Mouse (Mus musculus): ENCODE measurements around the gene Sema4b. TPM values are rescaled to one million over a fixed set of nuclear protein-coding genes. Genes with fewer than 3 reads are reported as not detected.

The Sema4b gene
- total and polyA plus RNA-seq, 3 experiments, result 23.9 to 69.0 (median 26.5) TPM

GRCm38 (mm10) chr7:80241661-80242060 is 55.0 kb downstream of the Sema4b start:
- TF ChIP-seq POLR2AphosphoS5 (IDR thresholded peaks at IDR 0.05; ENCODE audit: insufficient replicate concordance, low read depth, low read length) (no peak), TAL1 (conservative IDR thresholded peaks at IDR 0.05; ENCODE audit: low read depth, low read length) (no peak), CTCF (IDR thresholded peaks at IDR 0.05; ENCODE audit: low read depth, low read length) (no peak), GATA1 (IDR thresholded peaks at IDR 0.05; ENCODE audit: borderline replicate concordance, low read length) (no peak), GATA2 (IDR thresholded peaks at IDR 0.05; ENCODE audit: borderline replicate concordance, low read depth, low read length) (no peak)
- ATAC-seq (ENCODE audit: extremely low read depth, insufficient number of reproducible peaks, low FRiP score, poor library complexity, severe bottlenecking) (no peak), DNase-seq (ENCODE audit: low spot score) (no peak)
- Histone ChIP-seq H3K4me3 (ENCODE audit: low read depth, low read length) (no peak overlapping the region), H3K27me3 (ENCODE audit: insufficient read depth, low read length) (no peaks in the 10 kb centered on the region), H3K36me3 (replicated peaks) (peaks cover 53% of the 10 kb centered on the region), H3K9me3 (replicated peaks) (peaks cover 4% of the 10 kb centered on the region), H3K4me1 (ENCODE audit: insufficient read depth, low read depth, low read length) (peaks cover 5% of the 10 kb centered on the region; the same call in 1 of the 2 replicates)

GRCm38 (mm10) chr7:80244851-80245250 is 58.2 kb downstream of the Sema4b start:
- Histone ChIP-seq H3K4me3 (ENCODE audit: low read depth, low read length) (no peak overlapping the region), H3K4me1 (ENCODE audit: insufficient read depth, low read depth, low read length) (peaks cover 8% of the 10 kb centered on the region), H3K9me3 (replicated peaks) (peaks cover 4% of the 10 kb centered on the region), H3K36me3 (replicated peaks) (peaks cover 26% of the 10 kb centered on the region), H3K27me3 (ENCODE audit: insufficient read depth, low read length) (no peaks in the 10 kb centered on the region; the same call in 1 of the 2 replicates)
- DNase-seq (ENCODE audit: low spot score) (no peak), ATAC-seq (ENCODE audit: extremely low read depth, insufficient number of reproducible peaks, low FRiP score, poor library complexity, severe bottlenecking) (no peak)
- TF ChIP-seq TAL1 (conservative IDR thresholded peaks at IDR 0.05; ENCODE audit: low read depth, low read length), result no peak
- TF ChIP-seq POLR2AphosphoS5 (IDR thresholded peaks at IDR 0.05; ENCODE audit: insufficient replicate concordance, low read depth, low read length), result no peak
- TF ChIP-seq CTCF (IDR thresholded peaks at IDR 0.05; ENCODE audit: low read depth, low read length), result no peak
- no peak for TF ChIP-seq GATA1 (IDR thresholded peaks at IDR 0.05; ENCODE audit: borderline replicate concordance, low read length)
- no peak for TF ChIP-seq GATA2 (IDR thresholded peaks at IDR 0.05; ENCODE audit: borderline replicate concordance, low read depth, low read length)

- H3K27me3 ChIP-seq (ENCODE audit: insufficient read depth, low read length), result no peaks in the 10 kb centered on the region; the same call in 1 of the 2 replicates
- peak; percentile 84 for DNase-seq (ENCODE audit: low spot score)
- H3K4me1 ChIP-seq (ENCODE audit: insufficient read depth, low read depth, low read length), result peaks cover 16% of the 10 kb centered on the region
- H3K4me3 ChIP-seq (ENCODE audit: low read depth, low read length), result peak within 1 kb of the TSS; percentile 78
- H3K9me3 ChIP-seq (replicated peaks), result peaks cover 4% of the 10 kb centered on the region
- TF ChIP-seq POLR2AphosphoS5 (IDR thresholded peaks at IDR 0.05; ENCODE audit: insufficient replicate concordance, low read depth, low read length) (no peak), CTCF (IDR thresholded peaks at IDR 0.05; ENCODE audit: low read depth, low read length) (no peak), TAL1 (conservative IDR thresholded peaks at IDR 0.05; ENCODE audit: low read depth, low read length) (no peak), GATA1 (IDR thresholded peaks at IDR 0.05; ENCODE audit: borderline replicate concordance, low read length) (no peak), GATA2 (IDR thresholded peaks at IDR 0.05; ENCODE audit: borderline replicate concordance, low read depth, low read length) (no peak)
- H3K36me3 ChIP-seq (replicated peaks), result peaks cover 13% of the 10 kb centered on the region
- ATAC-seq (ENCODE audit: extremely low read depth, insufficient number of reproducible peaks, low FRiP score, poor library complexity, severe bottlenecking), result peak; percentile 98
These were observed 59.6 kb downstream of the Sema4b start, which contains the start of gene Ttll13 for GRCm38 (mm10) chr7:80246148-80246721. Gene Ttll13, plus strand, starts transcription at chr7:80246376.

GRCm38 (mm10) chr7:80246859-80247258 is 60.2 kb downstream of the Sema4b start:
- DNase-seq (ENCODE audit: low spot score) (no peak), ATAC-seq (ENCODE audit: extremely low read depth, insufficient number of reproducible peaks, low FRiP score, poor library complexity, severe bottlenecking) (no peak)
- H3K4me3 ChIP-seq (ENCODE audit: low read depth, low read length), result no peak overlapping the region; the same call in 1 of the 2 replicates
- peaks cover 18% of the 10 kb centered on the region for H3K4me1 ChIP-seq (ENCODE audit: insufficient read depth, low read depth, low read length)
- H3K9me3 ChIP-seq (replicated peaks), result peaks cover 4% of the 10 kb centered on the region
- no peaks in the 10 kb centered on the region; the same call in 1 of the 2 replicates for H3K27me3 ChIP-seq (ENCODE audit: insufficient read depth, low read length)
- peaks cover 7% of the 10 kb centered on the region for H3K36me3 ChIP-seq (replicated peaks)
- TF ChIP-seq GATA1 (IDR thresholded peaks at IDR 0.05; ENCODE audit: borderline replicate concordance, low read length) (no peak), GATA2 (IDR thresholded peaks at IDR 0.05; ENCODE audit: borderline replicate concordance, low read depth, low read length) (no peak), TAL1 (conservative IDR thresholded peaks at IDR 0.05; ENCODE audit: low read depth, low read length) (no peak), CTCF (IDR thresholded peaks at IDR 0.05; ENCODE audit: low read depth, low read length) (no peak)

- Histone ChIP-seq H3K4me1 (ENCODE audit: insufficient read depth, low read depth, low read length) (peaks cover 30% of the 10 kb centered on the region), H3K27me3 (ENCODE audit: insufficient read depth, low read length) (peaks cover 4% of the 10 kb centered on the region; the same call in 1 of the 2 replicates), H3K9me3 (replicated peaks) (no peaks in the 10 kb centered on the region), H3K4me3 (ENCODE audit: low read depth, low read length) (no peak overlapping the region), H3K36me3 (replicated peaks) (no peaks in the 10 kb centered on the region)
- ATAC-seq (ENCODE audit: extremely low read depth, insufficient number of reproducible peaks, low FRiP score, poor library complexity, severe bottlenecking), result no peak
- DNase-seq (ENCODE audit: low spot score), result no peak
- TF ChIP-seq CTCF (IDR thresholded peaks at IDR 0.05; ENCODE audit: low read depth, low read length) (no peak), GATA2 (IDR thresholded peaks at IDR 0.05; ENCODE audit: borderline replicate concordance, low read depth, low read length) (no peak), TAL1 (conservative IDR thresholded peaks at IDR 0.05; ENCODE audit: low read depth, low read length) (no peak), GATA1 (IDR thresholded peaks at IDR 0.05; ENCODE audit: borderline replicate concordance, low read length) (no peak), POLR2AphosphoS5 (IDR thresholded peaks at IDR 0.05; ENCODE audit: insufficient replicate concordance, low read depth, low read length) (no peak)
These were observed 65.8 kb downstream of the Sema4b start for GRCm38 (mm10) chr7:80252437-80252836.

GRCm38 (mm10) chr7:80252886-80253285 is 66.2 kb downstream of the Sema4b start:
- H3K4me1 ChIP-seq (ENCODE audit: insufficient read depth, low read depth, low read length), result peaks cover 32% of the 10 kb centered on the region
- TF ChIP-seq TAL1 (conservative IDR thresholded peaks at IDR 0.05; ENCODE audit: low read depth, low read length), result no peak
- TF ChIP-seq CTCF (IDR thresholded peaks at IDR 0.05; ENCODE audit: low read depth, low read length), result no peak
- no peak for TF ChIP-seq POLR2AphosphoS5 (IDR thresholded peaks at IDR 0.05; ENCODE audit: insufficient replicate concordance, low read depth, low read length)
- TF ChIP-seq GATA1 (IDR thresholded peaks at IDR 0.05; ENCODE audit: borderline replicate concordance, low read length), result no peak
- no peak for TF ChIP-seq GATA2 (IDR thresholded peaks at IDR 0.05; ENCODE audit: borderline replicate concordance, low read depth, low read length)
- no peaks in the 10 kb centered on the region for H3K36me3 ChIP-seq (replicated peaks)
- no peak overlapping the region for H3K4me3 ChIP-seq (ENCODE audit: low read depth, low read length)
- H3K27me3 ChIP-seq (ENCODE audit: insufficient read depth, low read length), result peaks cover 4% of the 10 kb centered on the region; the same call in 1 of the 2 replicates
- DNase-seq (ENCODE audit: low spot score), result no peak
- no peaks in the 10 kb centered on the region for H3K9me3 ChIP-seq (replicated peaks)
- no peak for ATAC-seq (ENCODE audit: extremely low read depth, insufficient number of reproducible peaks, low FRiP score, poor library complexity, severe bottlenecking)

Measured in G1E (cell line).